Mouse (Mus musculus): ENCODE measurements at regions not wholly inside any gene's neighbourhood (a gene's known extent, or its start where the extent isn't known, plus 50 kb on each side); places are given as distances from the start of the nearest gene placed in this dataset.
"Not testable (repeated sequence)": the region's sequence is repeated elsewhere in the genome, so short reads cannot be mapped to it uniquely, and the experiment has no call there.

- H3K4me1 ChIP-seq (ENCODE audit: control insufficient read depth, insufficient read depth, low read length), result no peaks in the 10 kb centered on the region
- TF ChIP-seq CTCF (IDR thresholded peaks at IDR 0.05; ENCODE audit: low read depth, low read length), result no peak
- no peak for TF ChIP-seq POLR2A (IDR thresholded peaks at IDR 0.05; ENCODE audit: insufficient read depth, low read length)
- no peak overlapping the region for H3K9ac ChIP-seq (ENCODE audit: low read depth, poor library complexity, severe bottlenecking)
- H3K4me3 ChIP-seq (ENCODE audit: low read depth, low read length), result no peak overlapping the region
- H3K36me3 ChIP-seq (ENCODE audit: control insufficient read depth, insufficient read depth, low read length, poor library complexity, severe bottlenecking), result no peaks in the 10 kb centered on the region
- peaks cover 36% of the 10 kb centered on the region for H3K9me3 ChIP-seq (replicated peaks; ENCODE audit: control insufficient read depth, insufficient read depth, low read length, poor library complexity, severe bottlenecking)
- no peaks in the 10 kb centered on the region for H3K27me3 ChIP-seq (ENCODE audit: control insufficient read depth, insufficient read depth, low read length, poor library complexity, severe bottlenecking)
- H3K27ac ChIP-seq (ENCODE audit: insufficient read depth, low read length), result no peak overlapping the region
Observed at GRCm38 (mm10) chr3:3961166-3961565, 1789.4 kb upstream of the Gm8797 start.

GRCm38 (mm10) chr3:3961821-3962220, 1788.8 kb upstream of the Gm8797 start:
- H3K4me3 ChIP-seq (ENCODE audit: low read depth, low read length); H3K4me1 ChIP-seq (ENCODE audit: control insufficient read depth, insufficient read depth, low read length); H3K9ac ChIP-seq (ENCODE audit: low read depth, poor library complexity, severe bottlenecking); H3K36me3 ChIP-seq (ENCODE audit: control insufficient read depth, insufficient read depth, low read length, poor library complexity, severe bottlenecking); H3K27me3 ChIP-seq (ENCODE audit: control insufficient read depth, insufficient read depth, low read length, poor library complexity, severe bottlenecking): not testable (repeated sequence)
- peak overlapping the region; percentile 57 for H3K27ac ChIP-seq (ENCODE audit: insufficient read depth, low read length)
- peaks cover 42% of the 10 kb centered on the region for H3K9me3 ChIP-seq (replicated peaks; ENCODE audit: control insufficient read depth, insufficient read depth, low read length, poor library complexity, severe bottlenecking)

All from ES-Bruce4 (cell line).